Mouse (Mus musculus) lung, postnatal 36 days (tissue): ENCODE results near the gene Six5.

Source experiments
- DNase-seq: peaks from one replicate; pipeline ENCODE4 v3.0.0; 2022; ENCODE audit warnings: mixed read lengths

The Six5 gene

GRCm38 (mm10) chr7:19098811-19099210 lies 4.4 kb downstream of the Six5 start:
- DNase-seq, result no peak

- no peak for DNase-seq
Measured at GRCm38 (mm10) chr7:19100290-19100689, 5.9 kb downstream of the Six5 start.

- DNase-seq, result no peak
Measured at GRCm38 (mm10) chr7:19103741-19104140, 9.3 kb downstream of the Six5 start.

- DNase-seq, result no peak
Measured at GRCm38 (mm10) chr7:19104486-19104885, 10.1 kb downstream of the Six5 start.

- DNase-seq, result no peak
Measured at GRCm38 (mm10) chr7:19107436-19107835, 13.0 kb downstream of the Six5 start.

- no peak for DNase-seq
Measured at GRCm38 (mm10) chr7:19109565-19109964, 15.2 kb downstream of the Six5 start.

GRCm38 (mm10) chr7:19118028-19118771 lies 23.8 kb downstream of the Six5 start, which contains the start of gene Gm4969:
TSS of gene Gm4969 (minus strand) at chr7:19118368.
- DNase-seq, result peak; percentile 47

- peak; percentile 11 for DNase-seq
Measured at GRCm38 (mm10) chr7:19119083-19119482, 24.7 kb downstream of the Six5 start.

GRCm38 (mm10) chr7:19119631-19120429 lies 25.4 kb downstream of the Six5 start, which contains the start of gene Fbxo46:
TSS of gene Fbxo46 (plus strand) at chr7:19119859.
- DNase-seq, result peak; percentile 98

- no peak for DNase-seq
Measured at GRCm38 (mm10) chr7:19121686-19122085, 27.3 kb downstream of the Six5 start.

- no peak for DNase-seq
Measured at GRCm38 (mm10) chr7:19124713-19125112, 30.3 kb downstream of the Six5 start.

GRCm38 (mm10) chr7:19127744-19128143 lies 33.4 kb downstream of the Six5 start:
- no peak for DNase-seq

- DNase-seq, result no peak
Measured at GRCm38 (mm10) chr7:19129396-19129795, 35.0 kb downstream of the Six5 start.

GRCm38 (mm10) chr7:19130657-19131056 lies 36.3 kb downstream of the Six5 start:
- DNase-seq, result peak; percentile 23

- peak; percentile 99 for DNase-seq
Measured at GRCm38 (mm10) chr7:19131324-19131848, 37.0 kb downstream of the Six5 start.

GRCm38 (mm10) chr7:19136168-19136567 lies 41.8 kb downstream of the Six5 start:
- DNase-seq, result no peak

GRCm38 (mm10) chr7:19136673-19137334 lies 42.4 kb downstream of the Six5 start:
- no peak for DNase-seq

- DNase-seq, result peak; percentile 74
Measured at GRCm38 (mm10) chr7:19137380-19137779, 43.0 kb downstream of the Six5 start.

GRCm38 (mm10) chr7:19146793-19147192 lies 52.4 kb downstream of the Six5 start:
- no peak for DNase-seq

GRCm38 (mm10) chr7:19147497-19148045 lies 53.2 kb downstream of the Six5 start:
- no peak for DNase-seq
